Mouse (Mus musculus): Measurements from ENCODE around the gene Mttp.

The Mttp gene

GRCm38 (mm10) chr3:138095301-138095700 is 49.5 kb downstream of the Mttp start:
- in situ Hi-C loops (cut with MseI, MboI): no loop called here

GRCm38 (mm10) chr3:138083896-138084295 is 60.9 kb downstream of the Mttp start:
- in situ Hi-C loops (cut with MseI, MboI): no loop called here

GRCm38 (mm10) chr3:138083073-138083637 is 61.6 kb downstream of the Mttp start:
- in situ Hi-C loops (cut with MseI, MboI): no loop called here

GRCm38 (mm10) chr3:138078701-138079100 is 66.1 kb downstream of the Mttp start:
- in situ Hi-C loops (cut with MseI, MboI): no loop called here

- in situ Hi-C loops (cut with MseI, MboI): no loop called here
Observed at GRCm38 (mm10) chr3:138077476-138078340, 67.1 kb downstream of the Mttp start.

- in situ Hi-C loops (cut with MseI, MboI): no loop called here
Observed at GRCm38 (mm10) chr3:138075209-138075608, 69.6 kb downstream of the Mttp start.

GRCm38 (mm10) chr3:138074214-138074613 is 70.6 kb downstream of the Mttp start:
- in situ Hi-C loops (cut with MseI, MboI): no loop called here

- in situ Hi-C loops (cut with MseI, MboI): no loop called here
Observed at GRCm38 (mm10) chr3:138071476-138072073, 73.2 kb downstream of the Mttp start.

- in situ Hi-C loops (cut with MseI, MboI): no loop called here
Observed at GRCm38 (mm10) chr3:138071004-138071403, 73.8 kb downstream of the Mttp start.

- in situ Hi-C loops (cut with MseI, MboI): no loop called here
Observed at GRCm38 (mm10) chr3:138069756-138070511, 74.8 kb downstream of the Mttp start.

- in situ Hi-C loops (cut with MseI, MboI): no loop called here
Observed at GRCm38 (mm10) chr3:138068103-138068502, 76.7 kb downstream of the Mttp start.

- in situ Hi-C loops (cut with MseI, MboI): no loop called here
Observed at GRCm38 (mm10) chr3:138067288-138067687, 77.5 kb downstream of the Mttp start, which contains the start of gene Gm5105. Gene Gm5105, minus strand, starts transcription at chr3:138067388.

- in situ Hi-C loops (cut with MseI, MboI): no loop called here
Observed at GRCm38 (mm10) chr3:138066348-138066856, 78.4 kb downstream of the Mttp start.

GRCm38 (mm10) chr3:138065930-138066329 is 78.8 kb downstream of the Mttp start:
- in situ Hi-C loops (cut with MseI, MboI): no loop called here

GRCm38 (mm10) chr3:138064732-138065645 is 79.8 kb downstream of the Mttp start, which contains the start of gene 1110002E22Rik:
Gene 1110002E22Rik, plus strand, starts transcription at chr3:138065052.
- in situ Hi-C loops (cut with MseI, MboI): no loop called here

GRCm38 (mm10) chr3:138063731-138064329 is 80.9 kb downstream of the Mttp start:
- in situ Hi-C loops (cut with MseI, MboI): no loop called here

- in situ Hi-C loops (cut with MseI, MboI): no loop called here
Observed at GRCm38 (mm10) chr3:138062673-138063072, 82.1 kb downstream of the Mttp start.

- in situ Hi-C loops (cut with MseI, MboI): no loop called here
Observed at GRCm38 (mm10) chr3:138061205-138061911, 83.4 kb downstream of the Mttp start.

- in situ Hi-C loops (cut with MseI, MboI): no loop called here
Observed at GRCm38 (mm10) chr3:138060429-138060828, 84.3 kb downstream of the Mttp start.

All from mouse trophoblast stem cell (cell line).